Mouse (Mus musculus) kidney, postnatal 0 days (tissue): ENCODE data around the gene Vps33b. TPM values are rescaled to one million over a fixed set of nuclear protein-coding genes. Genes with fewer than 3 reads are reported as not detected.

Experiments
- ATAC-seq: fragments of 200-750 bp; cut with Nextera tagmentation; replicated peaks from 2 replicates; pipeline ENCODE4 v1.8.0; 2017; ENCODE audit warnings: low read depth, moderate number of reproducible peaks, moderate TSS enrichment, moderate library complexity; ENCODE audit not compliant: low FRiP score
- DNase-seq: peaks from one replicate; pipeline ENCODE4 v3.0.0-alpha.2; 2016; ENCODE audit warnings: low spot score
- H3K27ac ChIP-seq: fragments of 300-500 bp; sonication (generic); 2 replicates; pipeline ENCODE4 v1.5.1; 2014; ENCODE audit warnings: mild to moderate bottlenecking
- H3K27me3 ChIP-seq: fragments of 300-500 bp; sonication (generic); 2 replicates; pipeline ENCODE4 v1.6.1; 2014; ENCODE audit warnings: low read length, mixed read lengths; ENCODE audit not compliant: insufficient read depth
- H3K36me3 ChIP-seq: fragments of 300-500 bp; sonication (generic); 2 replicates; pipeline ENCODE4 v1.6.1; 2014; ENCODE audit warnings: low read length, mixed read lengths; ENCODE audit not compliant: insufficient read depth
- H3K4me1 ChIP-seq: fragments of 300-500 bp; sonication (generic); replicated peaks from 2 replicates; pipeline ENCODE4 v1.6.1; 2014; ENCODE audit warnings: antibody characterized with exemption, low read length, mixed read lengths; ENCODE audit not compliant: insufficient read depth
- H3K4me2 ChIP-seq: fragments of 300-500 bp; sonication (generic); 2 replicates; pipeline ENCODE4 v1.6.1; 2014; ENCODE audit warnings: mild to moderate bottlenecking, low read length, moderate library complexity, mixed read lengths
- H3K4me3 ChIP-seq: fragments of 300-500 bp; sonication (generic); replicated peaks from 2 replicates; pipeline ENCODE4 v1.5.1; 2014; ENCODE audit warnings: low read depth, low read length
- H3K9ac ChIP-seq: fragments of 300-500 bp; sonication (generic); 2 replicates; pipeline ENCODE4 v1.6.1; 2014; ENCODE audit warnings: low read depth, low read length
- H3K9me3 ChIP-seq: fragments of 300-500 bp; sonication (generic); replicated peaks from 2 replicates; pipeline ENCODE4 v1.6.1; 2016; ENCODE audit warnings: low read length, inconsistent platforms, mixed read lengths
- CTCF ChIP-seq: IDR thresholded peaks from 2 replicates; pipeline ENCODE4 v1.5.1; 2016; ENCODE audit warnings: antibody characterized with exemption, low read depth, mild to moderate bottlenecking, moderate library complexity
- WGBS: fragments of 180-500 bp; shearing (Covaris S2); extraction: QIAGEN DNeasy Blood & Tissue Kit; methylation state at CpG from one replicate; pipeline ENCODE4 v1.1.7; 2014; 5-methylcytosine and 5-hydroxymethylcytosine counted together
- polyA plus RNA-seq: library from polyadenylated mRNA; unstranded; fragments of >200 nt; fragmentation: Nextera tagmentation; extraction: Ambion mirVana; gene quantifications from 2 replicates; pipeline ENCODE4 v1.2.1, GENCODE M21; 2015

The Vps33b gene
- polyA plus RNA-seq, 1 experiment from 2014 or later, result 4.9 TPM

DNA sequence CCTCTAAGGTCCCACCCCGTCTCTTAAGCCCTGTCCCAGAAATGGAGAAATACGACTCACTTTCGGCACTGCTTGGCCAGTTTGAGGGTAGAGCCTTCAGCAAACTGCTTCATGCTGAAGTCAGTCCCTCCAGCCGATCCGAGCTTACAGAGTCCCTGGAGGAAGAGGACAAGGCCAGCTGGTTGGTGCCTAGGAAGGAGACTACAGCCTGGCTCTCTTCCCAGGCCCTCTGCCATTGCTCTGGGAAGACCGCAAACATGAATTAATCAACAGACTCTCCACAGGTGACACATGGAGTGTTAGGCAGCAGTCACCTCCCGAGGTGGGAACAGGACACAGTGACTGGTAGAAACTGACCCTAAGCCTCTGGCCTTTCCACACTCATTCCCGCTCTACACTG, 60.8 kb downstream of the Vps33b start:
- H3K4me2 ChIP-seq, result no peak overlapping the region
- peaks cover 81% of the 10 kb centered on the region for H3K36me3 ChIP-seq
- H3K4me1 ChIP-seq, result no peaks in the 10 kb centered on the region
- H3K9me3 ChIP-seq, result no peaks in the 10 kb centered on the region
- no peak overlapping the region for H3K4me3 ChIP-seq
- H3K27ac ChIP-seq, result no peak overlapping the region
- no peak for ATAC-seq
- WGBS, result 89% methylated on average over 8 of the region's 8 CpGs
- TF ChIP-seq CTCF, result no peak
- no peaks in the 10 kb centered on the region for H3K27me3 ChIP-seq
- H3K9ac ChIP-seq, result no peak overlapping the region
- DNase-seq, result no peak

DNA sequence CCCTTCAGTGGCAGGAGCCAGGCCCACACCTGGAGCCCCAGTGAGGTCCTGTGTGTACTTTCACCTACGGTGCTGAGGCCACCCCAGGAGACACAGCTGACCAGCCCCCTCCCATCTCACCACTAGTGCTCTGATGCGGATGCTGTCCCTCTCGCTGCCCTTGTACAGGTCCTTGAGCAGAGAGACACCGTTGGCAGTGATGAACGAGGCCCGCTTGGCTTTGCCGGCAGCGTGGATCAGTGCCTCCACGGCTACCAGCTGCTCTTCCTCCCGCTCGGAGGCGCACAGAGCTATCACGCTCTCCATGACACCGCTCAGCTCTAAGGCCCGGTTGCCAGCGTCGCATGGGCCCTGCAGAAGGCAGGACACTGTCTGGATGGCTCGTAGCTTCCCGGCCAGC, 62.0 kb downstream of the Vps33b start:
- ATAC-seq (no peak), DNase-seq (no peak)
- Histone ChIP-seq H3K4me1 (no peaks in the 10 kb centered on the region), H3K27ac (no peak overlapping the region), H3K9me3 (no peaks in the 10 kb centered on the region), H3K4me2 (no peak overlapping the region), H3K9ac (no peak overlapping the region), H3K27me3 (no peaks in the 10 kb centered on the region), H3K4me3 (no peak overlapping the region), H3K36me3 (peaks cover 80% of the 10 kb centered on the region)
- WGBS, result 84% methylated on average over 19 of the region's 19 CpGs
- no peak for TF ChIP-seq CTCF

DNA sequence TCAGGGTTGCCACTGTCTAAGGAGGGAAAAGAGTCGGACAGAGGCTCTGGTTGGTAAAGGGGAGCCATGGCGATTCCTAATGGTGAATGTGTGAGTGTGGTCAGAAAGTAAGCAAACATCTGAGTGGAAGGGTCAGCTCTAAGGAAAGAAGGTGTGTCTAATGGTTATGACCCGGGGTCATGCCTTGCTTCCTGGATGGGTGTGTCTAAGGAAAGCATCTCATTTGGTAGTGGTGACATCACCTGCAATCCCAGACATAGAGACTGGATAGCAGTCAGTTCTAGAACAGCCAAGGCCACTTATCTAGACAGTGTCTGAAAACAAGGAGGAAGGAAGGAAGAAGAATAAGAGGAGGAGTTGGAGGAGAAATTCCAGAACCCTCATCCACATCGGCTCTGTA, 65.4 kb downstream of the Vps33b start:
- no peaks in the 10 kb centered on the region for H3K27me3 ChIP-seq
- ATAC-seq (no peak), DNase-seq (no peak)
- no peaks in the 10 kb centered on the region for H3K9me3 ChIP-seq
- WGBS, result 87% methylated on average over 4 of the region's 4 CpGs
- H3K27ac ChIP-seq, result no peak overlapping the region
- no peak overlapping the region for H3K4me2 ChIP-seq
- no peak overlapping the region for H3K4me3 ChIP-seq
- peaks cover 4% of the 10 kb centered on the region; the same call in 1 of the 2 replicates for H3K4me1 ChIP-seq
- H3K9ac ChIP-seq, result no peak overlapping the region
- H3K36me3 ChIP-seq, result peaks cover 62% of the 10 kb centered on the region
- no peak for TF ChIP-seq CTCF

- Histone ChIP-seq H3K27me3 (no peaks in the 10 kb centered on the region), H3K27ac (no peak overlapping the region), H3K4me3 (no peak overlapping the region), H3K36me3 (peaks cover 44% of the 10 kb centered on the region), H3K9me3 (no peaks in the 10 kb centered on the region), H3K9ac (no peak overlapping the region), H3K4me2 (no peak overlapping the region), H3K4me1 (peaks cover 4% of the 10 kb centered on the region; the same call in 1 of the 2 replicates)
- no peak for TF ChIP-seq CTCF
- DNase-seq, result no peak
- 83% methylated on average over 3 of the region's 3 CpGs for WGBS
- ATAC-seq, result no peak
Observed at GRCm38 (mm10) chr7:80336932-80337331, 67.5 kb downstream of the Vps33b start.

GRCm38 (mm10) chr7:80339371-80339770, 69.9 kb downstream of the Vps33b start:
- Histone ChIP-seq H3K4me2 (peak overlapping the region; percentile 76), H3K27ac (0 out of 2 replicates have a peak overlapping the region, but pooled peaks have one; percentile 37), H3K36me3 (peaks cover 27% of the 10 kb centered on the region), H3K9me3 (no peaks in the 10 kb centered on the region), H3K4me3 (peak overlapping the region; percentile 63), H3K4me1 (peaks cover 15% of the 10 kb centered on the region), H3K27me3 (no peaks in the 10 kb centered on the region), H3K9ac (peak overlapping the region; percentile 61)
- DNase-seq (peak; percentile 39), ATAC-seq (no peak)
- TF ChIP-seq CTCF, result no peak
- WGBS, result 6% methylated on average over 17 of the region's 17 CpGs

DNA sequence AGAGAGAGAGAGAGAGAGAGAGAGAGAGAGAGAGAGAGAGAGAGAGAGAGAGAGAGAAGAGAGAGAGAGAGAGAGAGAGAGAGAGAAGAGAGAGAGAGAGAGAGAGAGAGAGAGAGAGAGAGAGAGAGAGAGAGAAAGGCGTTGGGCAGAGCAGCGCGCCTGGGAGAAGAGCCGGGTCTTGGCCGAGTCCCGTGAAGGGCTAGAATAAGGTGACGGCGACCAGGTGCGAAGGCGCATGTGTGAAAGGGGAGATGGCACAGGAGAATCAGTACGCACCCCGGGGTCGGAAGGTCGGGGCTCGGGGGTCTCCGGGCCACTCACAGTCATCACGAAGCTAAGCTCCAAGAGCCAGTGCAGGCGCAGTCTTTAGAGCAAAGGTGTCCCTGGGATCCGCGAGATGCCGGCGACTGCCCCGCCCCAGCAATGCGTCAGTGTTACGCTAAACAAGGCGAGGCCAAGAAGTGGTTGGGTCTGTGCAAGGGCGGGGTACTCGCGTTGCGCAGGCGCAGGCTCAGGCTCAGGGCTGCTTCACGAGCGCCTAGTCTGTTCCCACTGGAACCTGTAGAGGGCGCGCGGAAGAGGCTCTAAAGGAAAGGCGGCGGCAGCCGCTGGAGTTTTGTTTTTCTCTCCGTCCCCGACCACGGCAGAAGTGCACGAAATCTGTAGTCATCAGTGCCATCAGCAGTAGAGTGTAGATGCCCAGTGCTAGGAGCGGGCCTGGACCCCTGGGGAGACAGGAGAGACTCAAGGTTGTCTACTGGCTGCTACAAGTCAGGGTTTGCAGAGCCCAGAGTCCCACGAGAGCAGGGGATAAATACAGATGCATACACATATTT, 70.6 kb downstream of the Vps33b start:
- Histone ChIP-seq H3K27ac (peak overlapping the region; percentile 89), H3K4me1 (peaks cover 15% of the 10 kb centered on the region), H3K36me3 (peaks cover 21% of the 10 kb centered on the region), H3K4me3 (peak overlapping the region; percentile 63), H3K9me3 (no peaks in the 10 kb centered on the region), H3K27me3 (no peaks in the 10 kb centered on the region), H3K4me2 (peak overlapping the region; percentile 76), H3K9ac (peak overlapping the region; percentile 61)
- ATAC-seq, result peak; percentile 96
- WGBS, result under 1% methylated on average over 45 of the region's 45 CpGs
- DNase-seq, result peak; percentile 98
- peak; percentile 86 for TF ChIP-seq CTCF
